Mouse (Mus musculus) erythroblast, embryonic 14.5 days (primary cell): ENCODE data around the gene Fastkd1. TPM values are rescaled to one million over a fixed set of nuclear protein-coding genes. Genes with fewer than 3 reads are reported as not detected.

ENCODE experiments used
- H3K27me3 ChIP-seq: 2 replicates; pipeline ENCODE4 v1.6.1; 2012; ENCODE audit warnings: inconsistent platforms; ENCODE audit not compliant: control insufficient read depth
- H3K36me3 ChIP-seq: 2 replicates; pipeline ENCODE4 v1.6.1; 2012; ENCODE audit warnings: mild to moderate bottlenecking, inconsistent platforms; ENCODE audit not compliant: control insufficient read depth
- H3K4me1 ChIP-seq: 2 replicates; pipeline ENCODE4 v1.6.1; 2012; ENCODE audit warnings: inconsistent platforms; ENCODE audit not compliant: control insufficient read depth
- H3K4me3 ChIP-seq: replicated peaks from 2 replicates; pipeline ENCODE3; 2012; ENCODE audit warnings: moderate library complexity, mild to moderate bottlenecking, inconsistent platforms
- H3K9me3 ChIP-seq: 2 replicates; pipeline ENCODE4 v1.6.1; 2012; ENCODE audit warnings: low read length, inconsistent platforms, mixed read lengths; ENCODE audit not compliant: control insufficient read depth
- GATA1 ChIP-seq: IDR thresholded peaks from 2 replicates; pipeline ENCODE4 v1.6.1; 2012; ENCODE audit warnings: low read length, inconsistent platforms, mixed read lengths
- TAL1 ChIP-seq: IDR thresholded peaks from 3 replicates; pipeline ENCODE4 v1.6.1; 2012; ENCODE audit warnings: low read length, inconsistent platforms, mixed read lengths
- polyA plus RNA-seq: library from polyadenylated mRNA; stranded (reverse); fragments of >175 nt; gene quantifications from 2 replicates; pipeline ENCODE4 v1.2.3, GENCODE M21; 2012

Fastkd1 gene
- polyA plus RNA-seq, 1 experiment = not detected

GRCm38 (mm10) chr2:69713626-69714014, 304 bp upstream of the Fastkd1 start:
- TF ChIP-seq GATA1 = no peak
- no peak for TF ChIP-seq TAL1

GRCm38 (mm10) chr2:69712171-69712570, 1.1 kb downstream of the Fastkd1 start:
- peaks cover 17% of the 10 kb centered on the region for H3K4me1 ChIP-seq
- peaks cover 5% of the 10 kb centered on the region for H3K27me3 ChIP-seq
- H3K4me3 ChIP-seq = no peak overlapping the region
- H3K36me3 ChIP-seq = peaks cover 1% of the 10 kb centered on the region; the same call in 1 of the 2 replicates
- H3K9me3 ChIP-seq = no peaks in the 10 kb centered on the region
- no peak for TF ChIP-seq TAL1
- TF ChIP-seq GATA1 = no peak

More at GRCm38 (mm10) chr2:69713626-69714014, 304 bp upstream of the Fastkd1 start:
- Histone ChIP-seq H3K36me3 (no peaks in the 10 kb centered on the region), H3K27me3 (peaks cover 8% of the 10 kb centered on the region), H3K4me3 (peak overlapping the region; percentile 88), H3K4me1 (peaks cover 17% of the 10 kb centered on the region), H3K9me3 (no peaks in the 10 kb centered on the region)

- H3K27me3 ChIP-seq = no peaks in the 10 kb centered on the region
- no peaks in the 10 kb centered on the region for H3K4me1 ChIP-seq
- H3K9me3 ChIP-seq = no peaks in the 10 kb centered on the region
- H3K4me3 ChIP-seq = no peak overlapping the region
- TF ChIP-seq GATA1 = no peak
- TF ChIP-seq TAL1 = no peak
- peaks cover 15% of the 10 kb centered on the region for H3K36me3 ChIP-seq
Measured at GRCm38 (mm10) chr2:69700446-69700845, 12.9 kb downstream of the Fastkd1 start.

- Histone ChIP-seq H3K4me3 (no peak overlapping the region), H3K4me1 (no peaks in the 10 kb centered on the region), H3K9me3 (no peaks in the 10 kb centered on the region), H3K36me3 (peaks cover 15% of the 10 kb centered on the region), H3K27me3 (no peaks in the 10 kb centered on the region)
- TF ChIP-seq TAL1 = no peak
- no peak for TF ChIP-seq GATA1
Measured at GRCm38 (mm10) chr2:69693501-69693900, 19.8 kb downstream of the Fastkd1 start.

GRCm38 (mm10) chr2:69690843-69691242, 22.5 kb downstream of the Fastkd1 start:
- H3K36me3 ChIP-seq = peaks cover 19% of the 10 kb centered on the region
- H3K9me3 ChIP-seq = no peaks in the 10 kb centered on the region
- no peak for TF ChIP-seq GATA1
- TF ChIP-seq TAL1 = no peak
- H3K27me3 ChIP-seq = no peaks in the 10 kb centered on the region
- H3K4me1 ChIP-seq = no peaks in the 10 kb centered on the region
- H3K4me3 ChIP-seq = no peak overlapping the region

GRCm38 (mm10) chr2:69690214-69690613, 23.1 kb downstream of the Fastkd1 start:
- Histone ChIP-seq H3K4me3 (no peak overlapping the region), H3K9me3 (no peaks in the 10 kb centered on the region), H3K27me3 (no peaks in the 10 kb centered on the region), H3K4me1 (no peaks in the 10 kb centered on the region), H3K36me3 (peaks cover 19% of the 10 kb centered on the region)
- TF ChIP-seq TAL1 (no peak), GATA1 (no peak)

- Histone ChIP-seq H3K27me3 (no peaks in the 10 kb centered on the region), H3K9me3 (no peaks in the 10 kb centered on the region), H3K4me3 (no peak overlapping the region), H3K36me3 (peaks cover 5% of the 10 kb centered on the region), H3K4me1 (no peaks in the 10 kb centered on the region)
- no peak for TF ChIP-seq TAL1
- TF ChIP-seq GATA1 = no peak
Measured at GRCm38 (mm10) chr2:69684488-69684887, 28.8 kb downstream of the Fastkd1 start.

GRCm38 (mm10) chr2:69683036-69683805, 30.1 kb downstream of the Fastkd1 start:
- Histone ChIP-seq H3K4me1 (no peaks in the 10 kb centered on the region), H3K27me3 (no peaks in the 10 kb centered on the region), H3K36me3 (peaks cover 4% of the 10 kb centered on the region), H3K9me3 (no peaks in the 10 kb centered on the region), H3K4me3 (no peak overlapping the region)
- no peak for TF ChIP-seq GATA1
- TF ChIP-seq TAL1 = no peak

- TF ChIP-seq TAL1 (no peak), GATA1 (no peak)
- Histone ChIP-seq H3K4me3 (no peak overlapping the region), H3K27me3 (no peaks in the 10 kb centered on the region), H3K4me1 (no peaks in the 10 kb centered on the region), H3K36me3 (no peaks in the 10 kb centered on the region), H3K9me3 (no peaks in the 10 kb centered on the region)
Measured at GRCm38 (mm10) chr2:69681931-69682330, 31.4 kb downstream of the Fastkd1 start.
